Comparison of ENCODE assay signal across 8 mouse cellular contexts in genomic region chr17:33908331-33909076, GRCm38 (mm10). TPM values are rescaled to one million over a fixed set of nuclear protein-coding genes. Genes with fewer than 3 reads are reported as not detected.
DNase-seq lines count a peak whose midpoint lies in the region; ATAC-seq lines count a peak whose summit lies in the region.

No protein-coding gene starts in this region.

- peaks cover 10% of the 10 kb centered on the region for H3K36me3 ChIP-seq in hindbrain, embryonic 11.5 days (ENCODE audit: control insufficient read depth, insufficient read depth, low read length)
- peaks cover 32% of the 10 kb centered on the region for H3K36me3 ChIP-seq in limb, embryonic 10.5 days
- peaks cover 16% of the 10 kb centered on the region for H3K36me3 ChIP-seq in stomach, embryonic 16.5 days (ENCODE audit: control insufficient read depth, insufficient read depth, low read length)

- H3K27me3 ChIP-seq in hindbrain, embryonic 11.5 days (ENCODE audit: control insufficient read depth, insufficient read depth, low read length) = no peaks in the 10 kb centered on the region
- no peaks in the 10 kb centered on the region for H3K27me3 ChIP-seq in limb, embryonic 10.5 days (ENCODE audit: low read depth, poor library complexity, severe bottlenecking)
- no peaks in the 10 kb centered on the region for H3K27me3 ChIP-seq in stomach, embryonic 16.5 days (ENCODE audit: control insufficient read depth, insufficient read depth, low read length)

- H3K4me1 ChIP-seq in hindbrain, embryonic 11.5 days (replicated peaks; ENCODE audit: control insufficient read depth, insufficient read depth, low read length) = peaks cover 6% of the 10 kb centered on the region
- peaks cover 28% of the 10 kb centered on the region for H3K4me1 ChIP-seq in limb, embryonic 10.5 days
- H3K4me1 ChIP-seq in stomach, embryonic 16.5 days (ENCODE audit: control insufficient read depth, insufficient read depth, low read length) = peaks cover 15% of the 10 kb centered on the region

- no peaks in the 10 kb centered on the region for H3K9me3 ChIP-seq in hindbrain, embryonic 11.5 days (ENCODE audit: control insufficient read depth, low read length)
- H3K9me3 ChIP-seq in limb, embryonic 10.5 days (replicated peaks) = no peaks in the 10 kb centered on the region
- no peaks in the 10 kb centered on the region for H3K9me3 ChIP-seq in stomach, embryonic 16.5 days (replicated peaks; ENCODE audit: control insufficient read depth, low read length)

- H3K4me2 ChIP-seq in hindbrain, embryonic 11.5 days (replicated peaks; ENCODE audit: low read depth, low read length) = peak overlapping the region; percentile 96
- H3K4me2 ChIP-seq in stomach, embryonic 16.5 days (ENCODE audit: low read depth, low read length) = peak overlapping the region; percentile 98

- peak overlapping the region; percentile 84 for H3K27ac ChIP-seq in hindbrain, embryonic 11.5 days (ENCODE audit: low read depth, low read length)
- H3K27ac ChIP-seq in limb, embryonic 10.5 days = peak overlapping the region; percentile 92
- H3K27ac ChIP-seq in stomach, embryonic 16.5 days (ENCODE audit: low read length) = peak overlapping the region; percentile 95

- peak overlapping the region; percentile 70 for H3K9ac ChIP-seq in hindbrain, embryonic 11.5 days (ENCODE audit: low read depth, low read length)
- H3K9ac ChIP-seq in stomach, embryonic 16.5 days (ENCODE audit: low read length) = peak overlapping the region; percentile 82

- DNase-seq in heart, adult 11 months = peak; percentile 96
- no peak for DNase-seq in heart, adult 18-20 months
- DNase-seq in adrenal gland, postnatal 25 days = peak; percentile 42
- peak; percentile 47 for DNase-seq in hindbrain, embryonic 11.5 days (ENCODE audit: low spot score)
- no peak for DNase-seq in limb, embryonic 10.5 days (ENCODE audit: low spot score)

- under 1% methylated on average over 42 of the region's 44 CpGs for WGBS in hindbrain, embryonic 11.5 days
- WGBS in limb, embryonic 10.5 days = under 1% methylated on average over 44 of the region's 44 CpGs
- WGBS in stomach, embryonic 16.5 days = under 1% methylated on average over 43 of the region's 44 CpGs

- H3K4me3 ChIP-seq in hindbrain, embryonic 11.5 days (ENCODE audit: low read depth, low read length) = peak overlapping the region; percentile 87
- H3K4me3 ChIP-seq in limb, embryonic 10.5 days = peak overlapping the region; percentile 87
- peak overlapping the region; percentile 92 for H3K4me3 ChIP-seq in stomach, embryonic 16.5 days (replicated peaks; ENCODE audit: low read length)

- ATAC-seq in erythroblast, adult 5-6 weeks (replicated peaks; ENCODE audit: low FRiP score, poor library complexity, severe bottlenecking) = peak; percentile 60
- peak; percentile 71 for ATAC-seq in hindbrain, embryonic 11.5 days (ENCODE audit: low FRiP score)
- ATAC-seq in megakaryocyte-erythroid progenitor cell, adult 5-6 weeks (replicated peaks; ENCODE audit: low FRiP score, low TSS enrichment, poor library complexity, severe bottlenecking) = peak; percentile 3; the same call in 1 of the 2 replicates
- ATAC-seq in stomach, embryonic 16.5 days (ENCODE audit: insufficient read depth, low FRiP score) = peak; percentile 53

RNA-seq across cellular contexts. Expression of gene Daxx, which starts 0.7 kb away (rescaled TPM):
- total RNA-seq in heart, adult 18-20 months (2021) = 10 to 100 TPM; 12.3 to 20.7 TPM
- total RNA-seq in adrenal gland, postnatal 25 days (2021) = 35.2 and 36.4 TPM in 2 replicates
- total RNA-seq in erythroblast, adult 5-6 weeks (2015; ENCODE audit: low replicate concordance) = 12.1 and 14.2 TPM in 2 replicates
- total RNA-seq in erythroblast, adult 5-6 weeks (2017; ENCODE audit: low replicate concordance) = 20.4 and 21.7 TPM in 2 replicates
- polyA plus RNA-seq in hindbrain, embryonic 11.5 days (2014; fragmentation: Nextera tagmentation; extraction: Ambion mirVana) = 47.0 and 60.0 TPM in 2 replicates
- polyA plus RNA-seq in limb, embryonic 10.5 days (2016; fragmentation: Nextera tagmentation; extraction: Ambion mirVana) = 88.1 and 92.2 TPM in 2 replicates
- 60.3 and 70.5 TPM in 2 replicates for total RNA-seq in megakaryocyte-erythroid progenitor cell, adult 5-6 weeks (2014; fragmentation: Nextera tagmentation)
- total RNA-seq in megakaryocyte-erythroid progenitor cell, adult 5-6 weeks (2017) = 41.3 and 49.0 TPM in 2 replicates
- 40.9 and 44.4 TPM in 2 replicates for polyA plus RNA-seq in stomach, embryonic 16.5 days (2015; fragmentation: Nextera tagmentation; extraction: Ambion mirVana)

RNA-seq across cellular contexts. Expression of gene Platr17, which starts 3.6 kb away (rescaled TPM):
- not detected for total RNA-seq in heart, adult 18-20 months (2021)
- total RNA-seq in adrenal gland, postnatal 25 days (2021) = not detected in 2 replicates
- not detected in 2 replicates for total RNA-seq in erythroblast, adult 5-6 weeks (2015; ENCODE audit: low replicate concordance)
- total RNA-seq in erythroblast, adult 5-6 weeks (2017; ENCODE audit: low replicate concordance) = 9.7 TPM in 1 of 2 replicates, not detected in the other
- polyA plus RNA-seq in hindbrain, embryonic 11.5 days (2014; fragmentation: Nextera tagmentation; extraction: Ambion mirVana) = 0.86 TPM in 1 of 2 replicates, not detected in the other
- polyA plus RNA-seq in limb, embryonic 10.5 days (2016; fragmentation: Nextera tagmentation; extraction: Ambion mirVana) = 0.20 and 0.38 TPM in 2 replicates
- not detected in 2 replicates for total RNA-seq in megakaryocyte-erythroid progenitor cell, adult 5-6 weeks (2014; fragmentation: Nextera tagmentation)
- not detected in 2 replicates for total RNA-seq in megakaryocyte-erythroid progenitor cell, adult 5-6 weeks (2017)
- polyA plus RNA-seq in stomach, embryonic 16.5 days (2015; fragmentation: Nextera tagmentation; extraction: Ambion mirVana) = 0.39 and 0.40 TPM in 2 replicates

RNA-seq across cellular contexts. Expression of gene Tapbp, which starts 7.2 kb away (rescaled TPM):
- 100 to 1,000 TPM; 111 to 115 TPM for total RNA-seq in heart, adult 18-20 months (2021)
- 101 and 166 TPM in 2 replicates for total RNA-seq in adrenal gland, postnatal 25 days (2021)
- 30.7 and 30.9 TPM in 2 replicates for total RNA-seq in erythroblast, adult 5-6 weeks (2015; ENCODE audit: low replicate concordance)
- 34.3 and 39.6 TPM in 2 replicates for total RNA-seq in erythroblast, adult 5-6 weeks (2017; ENCODE audit: low replicate concordance)
- 14.5 and 16.6 TPM in 2 replicates for polyA plus RNA-seq in hindbrain, embryonic 11.5 days (2014; fragmentation: Nextera tagmentation; extraction: Ambion mirVana)
- 9.2 and 16.0 TPM in 2 replicates for polyA plus RNA-seq in limb, embryonic 10.5 days (2016; fragmentation: Nextera tagmentation; extraction: Ambion mirVana)
- 47.9 and 65.3 TPM in 2 replicates for total RNA-seq in megakaryocyte-erythroid progenitor cell, adult 5-6 weeks (2014; fragmentation: Nextera tagmentation)
- total RNA-seq in megakaryocyte-erythroid progenitor cell, adult 5-6 weeks (2017) = 35.6 and 42.1 TPM in 2 replicates
- 58.4 and 68.7 TPM in 2 replicates for polyA plus RNA-seq in stomach, embryonic 16.5 days (2015; fragmentation: Nextera tagmentation; extraction: Ambion mirVana)

RNA-seq across cellular contexts. Expression of gene Zbtb22, which starts 7.2 kb away (rescaled TPM):
- 10 to 100 TPM; 15.6 to 16.6 TPM for total RNA-seq in heart, adult 18-20 months (2021)
- 27.4 and 38.8 TPM in 2 replicates for total RNA-seq in adrenal gland, postnatal 25 days (2021)
- 4.0 and 7.9 TPM in 2 replicates for total RNA-seq in erythroblast, adult 5-6 weeks (2015; ENCODE audit: low replicate concordance)
- total RNA-seq in erythroblast, adult 5-6 weeks (2017; ENCODE audit: low replicate concordance) = 8.8 and 10.3 TPM in 2 replicates
- 8.1 and 9.3 TPM in 2 replicates for polyA plus RNA-seq in hindbrain, embryonic 11.5 days (2014; fragmentation: Nextera tagmentation; extraction: Ambion mirVana)
- polyA plus RNA-seq in limb, embryonic 10.5 days (2016; fragmentation: Nextera tagmentation; extraction: Ambion mirVana) = 20.2 and 23.2 TPM in 2 replicates
- 18.0 and 18.4 TPM in 2 replicates for total RNA-seq in megakaryocyte-erythroid progenitor cell, adult 5-6 weeks (2014; fragmentation: Nextera tagmentation)
- 14.9 and 18.6 TPM in 2 replicates for total RNA-seq in megakaryocyte-erythroid progenitor cell, adult 5-6 weeks (2017)
- polyA plus RNA-seq in stomach, embryonic 16.5 days (2015; fragmentation: Nextera tagmentation; extraction: Ambion mirVana) = 11.4 and 12.5 TPM in 2 replicates

RNA-seq across cellular contexts. Expression of gene Kifc1, which starts 18.0 kb away (rescaled TPM):
- total RNA-seq in heart, adult 18-20 months (2021) = 1 to 10 TPM in 1 of 2 experiments, under 1 TPM in 1; 0.80 to 1.4 TPM
- total RNA-seq in adrenal gland, postnatal 25 days (2021) = 7.0 and 11.3 TPM in 2 replicates
- 5.0 and 17.6 TPM in 2 replicates for total RNA-seq in erythroblast, adult 5-6 weeks (2015; ENCODE audit: low replicate concordance)
- 47.5 and 80.7 TPM in 2 replicates for total RNA-seq in erythroblast, adult 5-6 weeks (2017; ENCODE audit: low replicate concordance)
- polyA plus RNA-seq in hindbrain, embryonic 11.5 days (2014; fragmentation: Nextera tagmentation; extraction: Ambion mirVana) = 5.3 and 9.9 TPM in 2 replicates
- 5.9 and 6.6 TPM in 2 replicates for polyA plus RNA-seq in limb, embryonic 10.5 days (2016; fragmentation: Nextera tagmentation; extraction: Ambion mirVana)
- total RNA-seq in megakaryocyte-erythroid progenitor cell, adult 5-6 weeks (2014; fragmentation: Nextera tagmentation) = 14.7 and 31.9 TPM in 2 replicates
- 15.6 and 17.0 TPM in 2 replicates for total RNA-seq in megakaryocyte-erythroid progenitor cell, adult 5-6 weeks (2017)
- polyA plus RNA-seq in stomach, embryonic 16.5 days (2015; fragmentation: Nextera tagmentation; extraction: Ambion mirVana) = 6.9 and 7.9 TPM in 2 replicates

Comparison
In these comparisons a context has a peak if more than half of its experiments do, and no peak if none do; other contexts are left out.
1. DNase-seq: peak in heart, adult 11 months (single experiment), adrenal gland, postnatal 25 days (single experiment) and hindbrain, embryonic 11.5 days (single experiment); none in heart, adult 18-20 months (0 of 2) and limb, embryonic 10.5 days (single experiment).
2. ATAC-seq: peak in every context shown above with its lines; median percentile 71 in hindbrain, embryonic 11.5 days; 60 in erythroblast, adult 5-6 weeks; 53 in stomach, embryonic 16.5 days; 3 in megakaryocyte-erythroid progenitor cell, adult 5-6 weeks.
3. Peak in every context shown above with its lines, with median percentiles within 50 percentile points of each other: H3K27ac ChIP-seq and H3K4me3 ChIP-seq.